Mouse (Mus musculus) kidney, embryonic 14.5 days (tissue): Measurements from ENCODE around the gene Epb41l2. TPM values are rescaled to one million over a fixed set of nuclear protein-coding genes. Genes with fewer than 3 reads are reported as not detected.

Experiments
- ATAC-seq: fragments of 200-750 bp; cut with Nextera tagmentation; 2 replicates; pipeline ENCODE4 v1.8.0; 2017; ENCODE audit warnings: moderate number of reproducible peaks, mild to moderate bottlenecking, moderate TSS enrichment, moderate library complexity; ENCODE audit not compliant: low FRiP score, low TSS enrichment
- H3K27ac ChIP-seq: fragments of 300-500 bp; sonication (generic); 2 replicates; pipeline ENCODE4 v1.5.1; 2014; ENCODE audit warnings: low read depth, mild to moderate bottlenecking, low read length, moderate library complexity, mixed read lengths
- H3K27me3 ChIP-seq: fragments of 300-500 bp; sonication (generic); 2 replicates; pipeline ENCODE4 v1.6.1; 2014; ENCODE audit warnings: mild to moderate bottlenecking, low read length; ENCODE audit not compliant: control insufficient read depth, insufficient read depth
- H3K36me3 ChIP-seq: fragments of 300-500 bp; sonication (generic); 2 replicates; pipeline ENCODE4 v1.6.1; 2014; ENCODE audit warnings: low read length, mixed read lengths; ENCODE audit not compliant: control insufficient read depth, insufficient read depth
- H3K4me1 ChIP-seq: fragments of 300-500 bp; sonication (generic); 2 replicates; pipeline ENCODE4 v1.6.1; 2014; ENCODE audit warnings: low read length, mixed read lengths; ENCODE audit not compliant: control insufficient read depth, insufficient read depth
- H3K4me2 ChIP-seq: fragments of 300-500 bp; sonication (generic); replicated peaks from 2 replicates; pipeline ENCODE4 v1.6.1; 2014; ENCODE audit warnings: low read depth, mild to moderate bottlenecking, low read length
- H3K4me3 ChIP-seq: fragments of 300-500 bp; sonication (generic); 2 replicates; pipeline ENCODE4 v1.5.1; 2014; ENCODE audit warnings: mild to moderate bottlenecking, low read length
- H3K9ac ChIP-seq: fragments of 300-500 bp; sonication (generic); 2 replicates; pipeline ENCODE4 v1.6.1; 2014; ENCODE audit warnings: low read depth, mild to moderate bottlenecking, low read length, moderate library complexity
- H3K9me3 ChIP-seq: fragments of 300-500 bp; sonication (generic); 2 replicates; pipeline ENCODE4 v1.6.1; 2016; ENCODE audit warnings: low read length; ENCODE audit not compliant: control insufficient read depth
- WGBS: fragments of 180-500 bp; shearing (Covaris S2); extraction: QIAGEN DNeasy Blood & Tissue Kit; methylation state at CpG from one replicate; pipeline ENCODE4 v1.1.7; 2014; 5-methylcytosine and 5-hydroxymethylcytosine counted together
- polyA plus RNA-seq: library from polyadenylated mRNA; unstranded; fragments of >200 nt; fragmentation: Nextera tagmentation; extraction: Ambion mirVana; gene quantifications from 2 replicates; pipeline ENCODE4 v1.2.1, GENCODE M21; 2014

Gene Epb41l2
- polyA plus RNA-seq, 1 experiment from 2014 or later: 66.4 TPM

DNA sequence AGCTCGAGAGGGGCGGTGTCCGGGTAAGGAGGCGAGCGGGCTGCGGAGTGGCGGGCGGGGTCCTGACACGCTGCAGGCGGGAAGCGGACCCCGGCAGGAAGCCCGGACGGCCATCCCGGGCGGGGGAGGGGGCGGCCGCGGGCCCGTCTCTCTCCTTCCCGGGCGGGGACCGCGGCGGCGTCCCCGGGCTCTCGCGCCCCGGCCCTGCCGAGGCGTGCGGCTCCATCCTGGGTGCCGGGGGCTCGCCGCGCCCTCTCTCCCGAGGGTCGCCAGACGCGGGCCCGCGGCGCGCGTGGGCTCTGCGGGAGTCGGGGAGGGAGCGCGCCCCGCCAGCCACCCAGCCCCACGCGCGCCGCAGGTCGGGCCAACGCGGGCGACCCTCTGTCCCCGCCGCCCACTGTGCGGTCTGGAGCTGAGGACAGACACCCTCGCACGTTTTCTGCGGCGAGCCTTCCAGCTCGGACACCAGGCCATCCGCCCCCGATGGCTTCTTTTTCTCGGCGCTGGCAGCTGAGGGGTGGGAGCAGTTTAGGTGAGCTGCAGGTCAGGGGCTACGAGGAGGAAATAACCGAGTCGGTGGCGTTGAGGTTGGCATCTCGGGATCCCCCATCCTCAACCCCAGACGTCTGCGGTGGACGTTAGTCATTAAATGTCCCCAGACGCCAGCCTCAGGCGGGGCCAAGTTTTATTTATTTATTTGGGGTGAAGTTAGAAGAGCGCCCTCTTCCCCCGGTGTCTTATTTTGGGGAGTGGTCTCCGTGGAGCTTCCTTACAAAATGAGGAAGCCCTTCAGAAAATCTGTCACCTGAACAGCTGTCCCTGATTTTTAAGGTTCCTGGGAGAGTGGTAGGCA lies 587 bp downstream of the Epb41l2 start:
- peak overlapping the region; percentile 77 for H3K4me2 ChIP-seq
- no peaks in the 10 kb centered on the region; the same call in 1 of the 2 replicates for H3K4me1 ChIP-seq
- WGBS: under 1% methylated on average over 58 of the region's 84 CpGs
- no peaks in the 10 kb centered on the region for H3K9me3 ChIP-seq
- peak overlapping the region; percentile 85 for H3K27ac ChIP-seq
- ATAC-seq: peak; percentile 22
- no peaks in the 10 kb centered on the region for H3K27me3 ChIP-seq
- peak overlapping the region; percentile 87 for H3K4me3 ChIP-seq
- no peaks in the 10 kb centered on the region for H3K36me3 ChIP-seq
- H3K9ac ChIP-seq: peak overlapping the region; percentile 92

GRCm38 (mm10) chr10:25362235-25362634 lies 2.6 kb downstream of the Epb41l2 start:
- Histone ChIP-seq H3K4me1 (peaks cover 3% of the 10 kb centered on the region), H3K9me3 (no peaks in the 10 kb centered on the region), H3K36me3 (no peaks in the 10 kb centered on the region), H3K4me3 (peak overlapping the region; percentile 87; the same call in 1 of the 2 replicates), H3K27ac (no peak overlapping the region), H3K27me3 (no peaks in the 10 kb centered on the region), H3K9ac (peak overlapping the region; percentile 35; the same call in 1 of the 2 replicates), H3K4me2 (peak overlapping the region; percentile 77)
- ATAC-seq: no peak
- 56% methylated on average over 6 of the region's 6 CpGs for WGBS

DNA sequence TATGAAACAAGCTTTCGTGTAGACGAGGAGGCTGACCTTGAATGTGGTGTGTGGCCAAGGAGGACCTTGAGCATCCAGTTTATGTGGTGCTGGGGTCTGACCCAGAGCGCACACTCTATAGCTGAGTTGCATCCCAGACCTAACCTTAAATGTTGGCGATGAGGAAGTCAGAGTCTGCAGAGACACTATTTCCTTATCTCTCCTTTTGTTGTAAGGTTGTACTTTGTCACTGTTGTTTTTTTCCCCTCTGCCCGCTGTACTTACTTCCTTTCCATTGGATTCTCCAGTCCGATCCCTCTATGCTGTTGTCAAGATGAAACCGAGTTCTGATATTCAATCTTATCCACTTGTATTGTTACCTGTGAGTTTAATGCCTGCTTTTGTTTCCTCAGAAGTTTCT lies 5.6 kb downstream of the Epb41l2 start:
- peaks cover 3% of the 10 kb centered on the region for H3K4me1 ChIP-seq
- H3K36me3 ChIP-seq: no peaks in the 10 kb centered on the region
- ATAC-seq: no peak
- no peak overlapping the region for H3K27ac ChIP-seq
- H3K4me2 ChIP-seq: no peak overlapping the region
- H3K4me3 ChIP-seq: no peak overlapping the region
- H3K27me3 ChIP-seq: no peaks in the 10 kb centered on the region
- H3K9ac ChIP-seq: no peak overlapping the region
- no peaks in the 10 kb centered on the region for H3K9me3 ChIP-seq
- WGBS: 90% methylated on average over 7 of the region's 7 CpGs

- Histone ChIP-seq H3K4me1 (peaks cover 3% of the 10 kb centered on the region), H3K27me3 (no peaks in the 10 kb centered on the region), H3K4me3 (no peak overlapping the region), H3K9me3 (no peaks in the 10 kb centered on the region), H3K9ac (no peak overlapping the region), H3K27ac (no peak overlapping the region), H3K36me3 (no peaks in the 10 kb centered on the region), H3K4me2 (no peak overlapping the region)
- ATAC-seq: no peak
- 86% methylated on average over 7 of the region's 7 CpGs for WGBS
Measured at GRCm38 (mm10) chr10:25365708-25366107, 6.1 kb downstream of the Epb41l2 start.

DNA sequence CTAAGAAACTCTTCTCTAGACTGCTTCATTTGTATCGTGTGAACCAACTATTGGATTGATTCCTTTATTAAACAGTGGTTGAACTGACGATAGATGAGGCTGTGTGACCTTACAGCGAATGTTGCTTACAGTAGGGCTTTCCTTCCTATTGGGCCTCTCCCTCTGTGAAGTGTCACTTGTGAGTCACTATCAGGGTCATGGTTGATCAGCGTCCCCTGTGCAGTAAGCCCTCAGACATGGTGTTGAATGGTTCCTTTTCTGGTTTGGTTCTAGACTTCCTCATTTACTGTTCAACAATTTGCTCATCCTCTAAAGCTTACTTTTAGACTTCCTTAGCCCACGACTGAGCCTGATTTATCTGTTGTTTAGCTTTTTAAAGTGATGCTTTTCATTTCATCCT lies 7.1 kb downstream of the Epb41l2 start:
- H3K9ac ChIP-seq: no peak overlapping the region
- H3K4me2 ChIP-seq: no peak overlapping the region
- 74% methylated on average over 5 of the region's 5 CpGs for WGBS
- no peaks in the 10 kb centered on the region for H3K9me3 ChIP-seq
- H3K27me3 ChIP-seq: no peaks in the 10 kb centered on the region
- peaks cover 3% of the 10 kb centered on the region for H3K4me1 ChIP-seq
- ATAC-seq: no peak
- no peak overlapping the region for H3K27ac ChIP-seq
- no peaks in the 10 kb centered on the region for H3K36me3 ChIP-seq
- H3K4me3 ChIP-seq: no peak overlapping the region

GRCm38 (mm10) chr10:25368928-25369327 lies 9.3 kb downstream of the Epb41l2 start:
- no peak for ATAC-seq
- H3K4me3 ChIP-seq: no peak overlapping the region
- H3K27ac ChIP-seq: no peak overlapping the region
- no peaks in the 10 kb centered on the region for H3K27me3 ChIP-seq
- H3K4me2 ChIP-seq: no peak overlapping the region
- H3K9me3 ChIP-seq: no peaks in the 10 kb centered on the region
- WGBS: 73% methylated on average over 3 of the region's 3 CpGs
- H3K36me3 ChIP-seq: no peaks in the 10 kb centered on the region
- H3K4me1 ChIP-seq: peaks cover 10% of the 10 kb centered on the region
- no peak overlapping the region for H3K9ac ChIP-seq

DNA sequence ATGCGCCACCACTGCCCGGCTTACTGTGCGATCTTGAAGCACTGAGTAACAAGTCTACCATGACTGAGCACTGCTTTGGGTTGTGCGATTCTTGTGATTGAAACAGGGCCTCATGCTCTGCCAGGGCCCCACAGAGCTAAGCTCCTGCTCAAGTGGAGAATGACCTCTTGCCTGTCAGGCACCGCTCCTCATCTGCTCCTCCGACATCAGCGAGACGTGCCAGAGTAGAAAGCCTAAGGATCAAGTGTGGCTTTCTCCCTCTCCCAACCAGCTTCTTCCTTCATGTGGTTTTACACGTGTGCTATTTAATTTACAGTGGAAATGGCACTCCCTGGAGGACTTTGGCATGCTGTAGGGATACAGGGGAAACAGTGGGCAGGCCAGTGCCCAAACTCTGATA lies 10.1 kb downstream of the Epb41l2 start:
- peaks cover 10% of the 10 kb centered on the region for H3K4me1 ChIP-seq
- H3K4me3 ChIP-seq: no peak overlapping the region
- H3K36me3 ChIP-seq: no peaks in the 10 kb centered on the region
- ATAC-seq: no peak
- H3K27me3 ChIP-seq: no peaks in the 10 kb centered on the region
- no peak overlapping the region for H3K4me2 ChIP-seq
- H3K9ac ChIP-seq: no peak overlapping the region
- H3K9me3 ChIP-seq: no peaks in the 10 kb centered on the region
- H3K27ac ChIP-seq: no peak overlapping the region
- 85% methylated on average over 9 of the region's 9 CpGs for WGBS

GRCm38 (mm10) chr10:25371336-25371735 lies 11.7 kb downstream of the Epb41l2 start:
- 68% methylated on average over 2 of the region's 2 CpGs for WGBS
- no peak overlapping the region for H3K27ac ChIP-seq
- H3K4me2 ChIP-seq: no peak overlapping the region
- no peak for ATAC-seq
- H3K9me3 ChIP-seq: no peaks in the 10 kb centered on the region
- H3K9ac ChIP-seq: no peak overlapping the region
- H3K4me3 ChIP-seq: no peak overlapping the region
- no peaks in the 10 kb centered on the region for H3K27me3 ChIP-seq
- H3K4me1 ChIP-seq: peaks cover 7% of the 10 kb centered on the region
- no peaks in the 10 kb centered on the region for H3K36me3 ChIP-seq

- Histone ChIP-seq H3K36me3 (no peaks in the 10 kb centered on the region), H3K4me3 (no peak overlapping the region), H3K9ac (no peak overlapping the region), H3K27ac (peak overlapping the region; percentile 37; the same call in 1 of the 2 replicates), H3K27me3 (no peaks in the 10 kb centered on the region), H3K4me1 (peaks cover 7% of the 10 kb centered on the region; the same call in 1 of the 2 replicates), H3K9me3 (no peaks in the 10 kb centered on the region), H3K4me2 (no peak overlapping the region)
- 23% methylated on average over 3 of the region's 3 CpGs for WGBS
- ATAC-seq: no peak
Measured at GRCm38 (mm10) chr10:25371915-25372371, 12.3 kb downstream of the Epb41l2 start.
